Mouse (Mus musculus) thymus, adult 2 months (tissue): ENCODE data around the gene Frmd4a.

Source experiments
- CTCF ChIP-seq: fragments of 200-500 bp; IDR thresholded peaks from 2 replicates; pipeline ENCODE4 v1.5.1; 2012; ENCODE audit warnings: mild to moderate bottlenecking, control low read depth, low read length, moderate library complexity, borderline replicate concordance; ENCODE audit not compliant: control insufficient read depth, poor library complexity, insufficient read depth; ENCODE audit errors: extremely low read depth
- POLR2A ChIP-seq: fragments of 200-500 bp; IDR thresholded peaks from 2 replicates; pipeline ENCODE4 v1.6.1; 2012; ENCODE audit warnings: mild to moderate bottlenecking, low read length, control low read depth, moderate library complexity; ENCODE audit not compliant: control insufficient read depth, poor library complexity, insufficient read depth; ENCODE audit errors: extremely low read depth

DNA sequence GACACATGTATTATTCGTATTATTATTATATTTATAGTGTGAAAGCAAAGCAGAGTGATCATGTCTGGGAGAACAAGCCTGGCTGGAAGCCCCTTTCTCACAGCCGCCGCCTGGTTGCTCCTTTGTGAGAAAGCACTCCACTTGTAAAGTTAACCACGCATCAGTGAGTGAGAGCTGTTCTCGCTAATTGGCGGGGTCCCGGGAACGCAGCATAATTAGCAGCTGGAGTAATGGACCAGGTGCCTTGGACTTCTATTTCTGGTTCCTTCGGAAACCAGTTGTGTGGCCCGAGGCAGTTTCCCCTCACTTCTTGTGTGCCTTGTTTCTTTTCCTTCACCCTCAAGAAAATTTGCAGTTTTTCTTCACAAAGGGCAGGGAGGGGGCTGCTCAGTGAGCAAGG, 538.7 kb downstream of the Frmd4a start:
- TF ChIP-seq POLR2A: no peak
- no peak for TF ChIP-seq CTCF
